Mouse (Mus musculus): Measurements from ENCODE around the gene Wfdc8.
"Not testable (repeated sequence)": the region's sequence is repeated elsewhere in the genome, so short reads cannot be mapped to it uniquely, and the experiment has no call there.

Gene Wfdc8

DNA sequence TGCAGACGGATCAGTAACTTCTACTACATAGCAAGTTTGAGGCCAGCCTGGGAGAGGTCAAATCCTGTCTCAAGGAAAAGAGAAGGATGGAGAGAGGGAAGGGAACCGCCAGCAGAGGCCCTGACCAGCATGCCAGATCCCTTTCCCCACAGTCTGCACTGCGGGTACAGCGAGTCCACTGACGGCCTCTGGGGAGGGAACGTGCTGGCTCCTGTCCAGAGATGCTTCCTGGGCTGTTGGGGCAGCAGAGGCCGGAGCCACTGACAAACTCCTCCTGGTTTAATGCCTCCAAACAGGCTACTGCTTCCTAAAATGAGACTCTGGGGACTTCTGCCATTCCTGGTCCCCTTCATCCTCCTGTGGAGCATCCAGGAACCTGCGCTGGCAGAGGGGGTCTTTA, at the start of gene Wfdc8, which contains the start of gene Wfdc6b:
Gene Wfdc8, minus strand, starts transcription at position 156 of the 400 bp plus-strand sequence.
Gene Wfdc6b, plus strand, starts transcription at position 52 of the 400 bp plus-strand sequence.
- not testable (repeated sequence) for DNase-seq

DNA sequence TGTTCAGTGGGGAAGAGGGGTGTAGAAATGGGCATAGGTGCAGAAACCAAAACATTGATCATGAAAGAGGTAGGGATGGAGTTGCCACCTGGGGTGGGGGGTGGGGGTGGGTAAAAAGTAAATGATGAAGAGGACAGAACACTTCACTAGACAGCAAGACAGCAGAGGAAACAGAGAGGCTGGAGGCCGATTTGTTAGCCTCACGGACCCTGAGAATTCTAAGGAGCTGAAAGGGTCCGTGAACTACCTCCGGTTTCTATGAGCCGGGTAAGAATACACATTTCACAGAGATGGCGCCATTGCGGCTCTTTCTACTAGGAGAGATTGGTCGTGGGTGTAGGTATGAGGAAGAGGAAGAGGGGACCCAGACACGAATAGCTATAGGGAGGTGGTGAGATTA, 43.1 kb upstream of the Wfdc8 start, which contains the start of gene Wfdc9:
Gene Wfdc9, minus strand, starts transcription at position 101 of the 400 bp plus-strand sequence.
- no peak for DNase-seq

DNA sequence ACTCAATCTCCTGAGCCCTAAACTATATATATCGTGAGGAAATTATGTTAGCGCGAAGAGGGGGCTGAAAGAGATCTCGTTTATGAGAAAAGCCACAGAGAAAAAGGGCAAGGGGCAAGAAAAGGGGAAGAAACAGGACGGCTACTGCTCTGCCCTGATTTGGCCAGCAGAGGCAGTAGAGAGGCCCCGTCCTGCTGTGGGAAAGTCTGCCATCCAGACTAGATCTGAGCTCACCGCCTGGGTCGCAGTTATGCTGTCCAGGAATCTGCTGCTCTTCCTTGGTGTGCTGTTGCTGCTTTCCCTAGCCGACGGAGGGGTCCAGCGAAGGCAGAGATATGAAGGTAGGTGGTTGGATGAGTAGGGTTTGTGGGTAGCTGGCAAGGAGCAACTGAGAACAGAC, 42.4 kb upstream of the Wfdc8 start, which contains the start of gene Wfdc10:
Gene Wfdc10, plus strand, starts transcription at position 189 of the 400 bp plus-strand sequence.
- DNase-seq, result no peak

DNA sequence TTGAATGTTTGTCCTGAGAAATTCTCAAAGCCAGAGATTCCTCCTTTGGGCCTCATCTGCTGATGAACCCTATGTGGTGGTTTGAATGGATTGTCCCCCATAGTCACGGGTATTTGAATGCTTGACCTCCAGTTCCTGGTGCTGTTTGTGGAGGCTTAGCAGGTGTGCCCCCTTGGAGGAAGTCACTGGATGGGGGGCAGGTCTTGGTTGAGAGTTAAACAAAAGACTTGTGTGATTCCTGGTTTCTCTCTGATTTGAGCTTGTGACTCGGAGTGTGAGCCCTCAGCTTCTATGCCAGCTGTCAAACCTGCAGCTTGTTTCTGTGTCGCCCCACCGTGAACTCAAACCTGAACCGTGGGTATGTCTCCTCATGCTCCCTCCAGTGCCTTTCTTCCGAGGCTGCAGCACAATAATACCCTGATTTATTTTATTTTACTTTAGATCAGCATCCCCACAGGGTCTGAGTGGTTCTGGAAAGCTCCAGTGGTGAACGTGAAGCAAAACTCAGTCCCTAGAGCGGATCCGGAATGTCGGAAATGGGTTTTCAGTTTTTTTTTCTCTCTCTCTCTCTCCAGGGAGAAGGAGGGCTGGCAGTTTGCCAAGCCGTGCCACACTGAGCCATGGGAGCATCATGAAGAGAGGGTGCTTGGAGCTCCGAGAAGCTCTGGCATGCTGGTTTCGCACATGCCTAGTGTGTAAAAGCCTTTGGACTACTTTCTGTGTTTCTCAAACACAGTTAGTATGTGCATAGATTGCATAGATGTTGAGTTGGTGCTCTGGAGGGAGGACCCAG, 28.7 kb upstream of the Wfdc8 start:
- no peak for DNase-seq

DNA sequence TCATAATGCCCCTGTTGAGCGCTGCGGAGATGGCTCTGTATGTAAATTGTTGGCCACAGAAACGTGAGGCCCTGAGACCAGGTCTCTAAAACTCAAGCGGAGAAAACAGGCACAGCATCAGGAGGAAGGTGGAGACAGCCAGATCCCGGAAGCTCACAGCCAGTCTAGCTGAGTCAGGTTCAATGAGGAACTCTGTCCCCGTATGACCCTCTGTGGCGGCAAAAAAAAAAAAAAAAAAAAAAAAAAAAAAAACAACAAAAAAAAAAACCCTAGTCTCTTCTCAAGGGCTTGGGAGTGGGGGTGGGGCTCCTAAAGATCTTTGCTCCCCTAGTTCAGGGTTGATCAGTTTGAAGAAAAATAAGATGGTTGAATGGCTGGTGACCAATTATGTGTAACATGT, 27.7 kb upstream of the Wfdc8 start:
- no peak for DNase-seq

DNA sequence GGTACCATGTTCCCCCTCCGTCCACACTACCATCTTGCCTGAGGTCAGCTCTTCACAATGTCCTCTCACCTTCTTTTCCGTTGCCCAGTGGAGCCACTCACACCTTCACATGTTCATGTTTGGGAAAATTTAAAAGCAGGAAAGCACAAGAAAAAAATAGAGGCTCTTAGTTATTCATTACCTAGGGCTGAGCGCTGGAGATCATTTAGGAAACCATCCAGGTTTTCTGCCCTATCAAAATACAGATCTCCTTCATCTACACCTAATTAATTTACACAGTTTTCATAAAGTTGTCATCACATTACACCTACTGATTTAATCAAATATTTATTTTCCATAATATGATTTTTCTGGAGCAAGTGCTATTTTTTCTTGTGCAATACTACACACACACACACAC, 25.3 kb upstream of the Wfdc8 start, which contains the start of gene Wfdc16:
Gene Wfdc16, minus strand, starts transcription at position 101 of the 400 bp plus-strand sequence.
- no peak for DNase-seq

DNA sequence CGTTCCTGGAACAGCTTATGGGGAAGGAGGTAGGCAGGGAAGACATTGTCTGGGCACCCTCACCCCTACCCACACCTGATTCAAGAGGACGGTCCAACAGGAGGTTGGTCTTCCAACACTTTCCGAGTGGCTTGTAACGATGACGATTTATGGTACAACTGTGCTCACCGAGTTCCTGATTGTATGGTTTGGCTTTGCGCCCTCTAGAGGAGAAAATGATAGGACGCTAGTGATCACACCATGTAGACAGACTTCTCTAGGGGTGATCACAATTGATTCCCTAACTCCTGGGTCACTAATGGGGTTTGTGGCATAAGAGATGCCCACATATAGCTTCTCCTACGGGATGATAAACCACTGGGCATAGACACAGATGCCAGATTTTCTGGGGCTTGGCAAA, 21.8 kb upstream of the Wfdc8 start:
- DNase-seq, result no peak

DNA sequence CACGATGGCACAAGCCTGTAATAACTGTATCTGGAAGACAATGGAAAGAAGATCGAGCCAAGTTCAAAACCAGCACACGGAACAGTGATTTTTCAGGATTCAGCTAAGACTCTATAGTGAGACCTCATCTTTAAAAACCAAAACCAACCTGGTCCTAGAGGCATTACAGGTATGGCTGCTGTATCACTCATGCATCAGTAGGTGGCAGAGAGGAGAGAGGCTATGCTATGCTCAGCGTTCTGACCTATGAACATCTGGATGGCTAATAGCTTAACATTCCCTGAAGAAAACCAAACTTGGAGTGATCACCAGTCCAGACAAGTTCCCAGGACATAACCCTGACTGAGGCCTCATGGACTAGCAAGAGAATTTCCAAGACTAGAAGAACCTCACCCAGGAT, 8.3 kb upstream of the Wfdc8 start:
- DNase-seq, result no peak

DNA sequence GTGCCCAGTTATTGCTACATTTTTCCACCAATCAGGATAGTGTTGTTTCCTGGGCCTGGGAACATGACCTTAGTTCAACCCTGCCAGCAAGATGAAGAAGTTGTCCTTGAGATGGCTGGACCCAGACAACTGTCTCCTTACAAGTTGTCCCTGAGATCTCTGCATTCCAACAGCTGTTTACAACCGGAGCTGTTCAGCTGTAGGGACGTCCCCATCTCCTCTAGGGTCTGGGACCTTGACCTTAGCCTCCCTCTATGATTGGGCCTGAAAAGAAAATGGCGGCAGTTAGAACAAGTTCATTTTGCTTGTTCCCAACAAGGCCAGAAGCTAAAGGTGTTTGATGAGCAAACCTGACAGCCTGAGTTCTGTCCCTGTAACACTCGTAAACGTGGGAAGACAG, 5.6 kb upstream of the Wfdc8 start:
- no peak for DNase-seq

DNA sequence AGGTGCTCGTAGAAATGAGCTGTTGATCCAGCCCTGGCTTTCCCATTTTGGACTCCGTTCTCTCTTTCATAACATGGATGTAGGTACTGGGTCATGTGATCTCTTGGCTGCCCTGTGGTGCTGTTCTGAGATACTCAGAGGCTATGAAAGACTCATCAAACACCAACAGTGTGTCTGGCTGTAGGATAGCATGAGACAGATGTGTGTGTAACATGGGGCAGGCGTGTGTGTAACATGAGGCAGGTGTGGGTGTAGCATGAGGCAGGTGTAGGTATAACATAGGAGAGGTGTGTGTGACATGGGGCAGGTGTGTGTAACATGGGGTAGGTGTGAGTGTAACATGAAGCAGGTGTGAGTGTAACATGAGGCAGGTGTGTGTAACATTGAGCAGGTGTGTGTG, 2.0 kb upstream of the Wfdc8 start:
- DNase-seq, result no peak

DNA sequence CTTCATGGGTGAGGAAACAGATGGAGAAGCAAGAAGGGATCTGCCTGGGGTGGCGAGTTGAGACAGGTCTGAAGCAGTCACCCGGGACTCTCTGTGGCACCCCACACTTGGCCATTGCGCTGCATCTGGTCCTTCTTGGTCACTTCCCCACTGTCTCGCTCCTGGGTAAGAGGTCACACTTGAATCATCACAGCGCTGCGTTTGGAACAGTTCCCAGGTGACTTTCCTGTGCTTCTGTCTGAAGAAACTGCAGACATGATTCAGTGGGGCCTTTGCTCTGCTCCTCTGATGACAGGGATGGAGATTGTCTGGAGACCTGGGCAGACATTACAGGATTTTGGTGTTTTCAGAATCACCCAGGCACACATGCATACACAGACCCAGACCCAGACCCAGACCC, 4.6 kb downstream of the Wfdc8 start:
- DNase-seq, result no peak

DNA sequence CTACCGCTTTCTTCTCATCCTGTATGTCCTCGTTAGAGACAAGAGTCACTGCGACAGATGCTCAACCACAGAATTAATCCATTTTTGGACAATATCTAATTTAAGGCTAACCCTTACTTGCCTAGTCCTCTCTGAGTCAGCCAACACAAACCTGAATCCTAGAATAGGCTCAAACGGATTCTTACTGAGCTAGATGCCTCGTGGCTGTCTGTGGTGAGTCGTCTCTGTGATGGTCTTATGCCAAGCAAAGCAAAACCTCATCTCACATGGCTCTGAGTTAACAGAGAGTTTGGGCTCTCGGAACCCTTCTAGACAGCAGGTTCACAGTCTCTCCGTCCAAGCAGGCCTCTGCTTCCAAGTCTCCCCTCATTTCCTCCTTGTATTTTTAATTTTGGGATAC, 9.0 kb downstream of the Wfdc8 start:
- no peak for DNase-seq

DNA sequence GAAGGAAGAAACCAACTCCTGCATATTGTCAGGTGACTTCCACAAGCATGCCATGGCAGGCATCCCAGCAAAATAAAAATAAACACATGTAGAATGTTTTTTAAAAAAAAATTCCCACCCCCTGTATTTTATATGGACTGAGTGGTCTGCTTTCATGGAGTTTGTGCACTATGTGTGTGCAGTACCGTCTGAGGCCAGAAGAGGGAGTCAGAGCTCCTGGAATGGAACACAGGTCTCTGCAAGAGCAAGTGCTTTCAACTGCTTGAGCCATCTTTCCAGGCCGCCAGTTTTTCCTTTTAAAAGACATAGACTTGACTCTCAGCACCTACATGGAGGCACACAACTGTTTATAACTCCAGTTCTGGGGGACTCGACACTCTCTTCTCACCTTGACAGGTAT, 9.9 kb downstream of the Wfdc8 start:
- no peak for DNase-seq

DNA sequence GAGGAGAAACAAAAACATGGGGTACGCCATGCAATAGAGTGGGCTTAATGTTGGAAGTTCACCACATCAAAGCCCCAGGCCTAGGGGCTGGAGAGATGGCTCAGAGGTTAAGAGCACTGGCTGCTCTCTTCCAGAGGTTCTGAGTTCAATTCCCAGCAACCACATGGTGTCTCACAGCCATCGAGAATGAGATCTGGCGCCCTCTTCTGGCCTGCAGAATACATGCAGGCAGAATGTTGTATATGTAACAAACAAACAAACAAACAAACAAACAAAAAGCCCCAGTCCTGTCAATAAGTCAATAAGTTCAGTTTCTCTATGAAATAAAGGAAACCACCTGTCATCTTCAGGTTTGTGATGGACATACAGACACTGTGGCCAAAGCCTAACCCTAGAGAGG, 13.2 kb downstream of the Wfdc8 start:
- no peak for DNase-seq

DNA sequence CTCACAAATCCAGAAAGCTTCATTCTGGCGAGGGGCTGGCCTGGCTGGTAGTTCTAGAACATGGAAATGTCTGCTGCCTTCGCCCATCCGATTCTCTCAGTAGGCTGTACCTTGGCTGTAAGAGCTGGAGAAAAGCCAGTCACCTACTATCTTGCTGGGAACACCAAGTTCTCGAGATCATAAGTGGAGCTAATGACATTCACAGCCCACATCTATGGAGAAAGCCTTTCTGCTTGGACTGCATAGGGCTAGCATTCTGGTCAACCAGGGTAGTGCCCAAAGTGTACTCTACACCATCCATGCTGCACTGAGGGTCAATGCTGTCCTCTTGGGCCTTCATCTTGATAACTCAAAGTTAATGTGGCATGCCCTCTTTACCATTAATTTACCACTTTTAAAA, 19.9 kb downstream of the Wfdc8 start, which contains the start of gene Eppin:
Gene Eppin, minus strand, starts transcription at position 101 of the 400 bp plus-strand sequence.
- DNase-seq, result no peak

DNA sequence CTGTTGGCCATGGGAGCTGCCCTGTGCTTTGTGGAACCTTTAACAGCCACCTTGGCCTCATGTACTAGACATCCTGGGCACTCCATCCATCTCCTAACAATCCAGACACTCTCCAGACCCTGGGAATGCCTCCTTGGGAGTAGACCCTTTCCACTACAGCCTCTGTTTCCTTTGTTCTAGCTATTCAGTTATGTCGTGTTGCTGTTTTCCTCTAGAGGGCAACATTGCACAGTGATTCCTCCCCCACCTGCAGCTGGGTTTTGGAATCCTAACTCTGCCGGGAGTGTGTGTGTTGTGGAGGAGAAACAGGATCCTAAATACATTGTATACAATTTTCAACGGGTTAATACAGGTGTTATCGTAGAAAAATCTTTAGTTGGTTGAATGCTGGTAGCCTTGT, 21.4 kb downstream of the Wfdc8 start:
- DNase-seq, result no peak

DNA sequence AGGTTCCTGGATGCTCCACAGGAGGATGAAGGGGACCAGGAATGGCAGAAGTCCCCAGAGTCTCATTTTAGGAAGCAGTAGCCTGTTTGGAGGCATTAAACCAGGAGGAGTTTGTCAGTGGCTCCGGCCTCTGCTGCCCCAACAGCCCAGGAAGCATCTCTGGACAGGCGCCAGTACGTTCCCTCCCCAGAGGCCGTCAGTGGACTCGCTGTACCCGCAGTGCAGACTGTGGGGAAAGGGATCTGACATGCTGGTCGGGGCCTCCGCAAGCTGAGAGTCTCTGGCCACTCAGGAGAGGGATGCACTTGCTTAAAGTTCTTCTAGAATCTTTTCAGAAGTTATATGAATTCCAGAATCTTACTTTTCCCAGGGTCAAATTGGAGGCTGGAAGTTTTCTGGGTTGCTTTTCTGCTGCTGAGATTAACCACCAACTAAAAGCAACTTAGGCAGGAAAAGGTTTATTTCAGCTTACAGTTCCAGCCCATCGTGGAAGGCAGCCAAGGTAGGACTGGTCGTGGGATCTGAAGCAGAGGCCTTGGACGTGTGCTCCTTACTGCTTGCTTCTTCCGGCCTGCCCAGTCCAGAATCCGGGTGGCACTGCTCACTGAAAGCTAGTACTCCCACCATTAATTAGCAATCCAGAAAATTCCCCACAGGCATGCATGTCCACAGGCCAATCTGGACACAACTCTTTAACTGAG, 28.3 kb downstream of the Wfdc8 start, which contains the start of gene Wfdc6a:
Gene Wfdc6a, minus strand, starts transcription at position 423 of the 701 bp plus-strand sequence.
- DNase-seq, result not testable (repeated sequence)

DNA sequence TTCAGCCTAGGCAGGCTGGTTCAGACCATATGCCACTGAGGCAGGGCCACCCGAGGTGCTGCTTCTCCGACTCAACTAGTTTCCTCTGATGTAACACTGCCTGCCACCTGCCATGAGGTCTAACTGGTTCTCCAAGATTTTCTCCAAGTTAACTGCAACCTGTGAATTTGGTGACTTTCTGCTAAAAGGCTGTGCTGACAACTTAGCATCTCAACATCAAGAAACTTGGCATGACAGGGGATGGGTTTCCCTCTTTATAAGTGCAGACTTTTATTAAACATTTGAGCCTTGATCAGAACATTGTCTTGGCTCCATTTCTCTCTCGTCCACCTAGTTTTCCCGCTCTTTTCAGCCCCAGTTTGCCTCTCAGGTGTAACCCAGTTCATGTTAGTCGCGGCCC, 40.1 kb downstream of the Wfdc8 start, which contains the start of gene Spint3:
Gene Spint3, minus strand, starts transcription at position 101 of the 400 bp plus-strand sequence.
- DNase-seq, result not testable (repeated sequence)

DNA sequence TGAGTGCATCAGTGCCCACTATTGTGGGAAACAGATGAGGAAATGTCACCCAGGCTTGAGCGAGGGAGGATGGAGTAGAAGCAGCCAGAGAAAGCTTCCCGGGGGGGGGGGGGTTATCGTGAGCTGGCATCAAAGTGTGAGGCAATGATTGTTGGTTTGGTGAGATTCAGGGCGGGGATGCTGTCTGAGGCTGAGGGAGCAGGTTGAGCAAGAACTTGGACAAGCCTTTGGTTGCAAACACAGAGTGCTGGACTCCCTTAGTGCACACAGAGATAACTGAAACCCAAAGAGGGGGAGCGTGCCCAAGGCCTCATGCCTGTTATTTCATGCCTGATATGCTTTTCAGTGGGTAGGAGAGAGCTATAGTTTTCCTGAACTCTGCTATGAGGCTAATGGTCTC, 46.0 kb downstream of the Wfdc8 start:
- DNase-seq, result no peak

DNA sequence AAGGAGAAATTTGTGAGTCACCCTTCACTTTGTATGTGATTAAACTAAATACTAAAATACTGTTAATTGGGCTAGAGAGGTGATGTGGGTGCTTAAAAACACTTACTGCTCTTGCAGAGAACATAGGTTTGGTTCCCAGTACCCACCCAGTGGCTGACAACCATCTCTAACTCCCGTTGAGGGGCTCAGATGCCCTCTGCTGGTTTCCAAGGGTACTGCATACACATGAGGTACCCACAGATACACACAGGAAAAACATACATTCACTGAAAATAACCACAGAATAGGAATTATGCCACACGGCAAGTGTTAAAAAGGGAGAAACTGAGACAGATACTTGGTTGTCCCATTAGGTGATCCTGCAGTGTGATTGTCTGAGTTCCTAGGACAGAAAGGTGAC, 46.4 kb downstream of the Wfdc8 start:
- no peak for DNase-seq

DNA sequence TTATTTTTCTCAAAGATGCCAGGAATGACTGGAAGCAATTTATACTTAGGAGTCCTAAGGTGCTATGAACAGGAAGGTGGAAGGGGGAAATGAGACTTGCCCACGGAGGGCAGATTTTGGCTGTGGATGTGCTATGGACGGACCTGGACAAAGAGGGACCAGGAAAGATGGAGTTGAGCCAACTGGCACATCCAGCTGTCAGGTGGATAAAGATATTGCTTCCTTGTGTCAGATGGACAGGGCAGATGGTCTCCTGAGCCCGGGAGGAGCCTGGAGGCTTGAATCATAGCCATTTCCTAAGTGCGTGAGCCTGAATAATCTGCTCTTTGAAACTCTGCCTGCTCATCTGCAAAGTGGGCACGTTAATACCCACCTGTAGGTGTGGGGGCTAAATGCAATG, 49.1 kb downstream of the Wfdc8 start:
- DNase-seq, result no peak

DNA sequence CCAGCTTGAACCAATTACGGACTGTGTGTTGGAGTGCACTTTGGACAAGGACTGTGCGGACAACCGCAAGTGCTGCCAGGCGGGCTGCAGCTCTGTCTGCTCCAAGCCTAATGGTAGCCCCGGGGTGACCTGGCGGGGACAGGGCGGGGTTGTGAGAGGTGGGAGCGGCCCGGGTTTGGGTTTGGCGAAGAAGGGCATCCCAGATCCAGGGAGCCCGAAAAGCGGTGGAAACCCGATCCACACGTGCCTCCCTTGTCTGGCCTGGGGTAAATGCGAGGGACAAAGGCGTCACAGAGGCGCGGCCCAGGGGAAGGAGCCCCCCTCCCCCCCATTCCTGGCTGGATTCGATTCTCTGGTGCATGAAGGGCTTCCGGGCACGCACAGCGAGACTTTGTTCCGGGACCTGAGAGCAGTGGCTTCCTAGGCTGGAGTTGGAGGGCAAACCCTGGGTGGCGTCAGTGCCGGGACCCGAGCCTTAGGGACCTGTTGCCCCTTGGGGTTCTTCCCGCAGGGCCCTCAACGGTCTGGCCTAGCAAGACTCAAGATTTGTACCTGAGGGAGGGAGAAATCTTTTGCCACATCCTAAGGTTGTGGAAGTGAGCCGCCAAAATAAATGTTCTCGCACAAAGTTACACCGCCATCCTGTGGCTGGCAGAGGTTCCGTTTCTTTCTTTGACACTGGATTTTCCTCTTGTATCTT, 49.9 kb downstream of the Wfdc8 start:
- DNase-seq, result no peak
